8 mouse cellular contexts compared by ENCODE assay signal in genomic region chr2:145903061-145903901, GRCm38 (mm10). TPM values are rescaled to one million over a fixed set of nuclear protein-coding genes. Genes with fewer than 3 reads are reported as not detected.
DNase-seq lines count a peak whose midpoint lies in the region; ATAC-seq and TF ChIP-seq lines count a peak whose summit lies in the region.

No protein-coding gene starts in this region.

- H3K27me3 ChIP-seq in forebrain, embryonic 13.5 days, result no peaks in the 10 kb centered on the region
- H3K27me3 ChIP-seq in liver, embryonic 16.5 days (ENCODE audit: control insufficient read depth, insufficient read depth, low read depth, low read length), result no peaks in the 10 kb centered on the region
- no peaks in the 10 kb centered on the region for H3K27me3 ChIP-seq in neural tube, embryonic 12.5 days (replicated peaks)
- H3K27me3 ChIP-seq in stomach, postnatal 0 days (ENCODE audit: control insufficient read depth, insufficient read depth, low read length), result no peaks in the 10 kb centered on the region

- peaks cover 9% of the 10 kb centered on the region; the same call in 1 of the 2 replicates for H3K36me3 ChIP-seq in forebrain, embryonic 13.5 days (ENCODE audit: poor library complexity, severe bottlenecking)
- no peaks in the 10 kb centered on the region for H3K36me3 ChIP-seq in liver, embryonic 16.5 days (ENCODE audit: control insufficient read depth, insufficient read depth)
- peaks cover 6% of the 10 kb centered on the region; the same call in 1 of the 2 replicates for H3K36me3 ChIP-seq in neural tube, embryonic 12.5 days
- peaks cover 3% of the 10 kb centered on the region; the same call in 1 of the 2 replicates for H3K36me3 ChIP-seq in stomach, postnatal 0 days (ENCODE audit: control insufficient read depth, insufficient read depth, low read length)

- intact Hi-C loops in heart, postnatal 10 days (cut with DNase I), result loop anchor here (5.0 kb wide), 1 partner anchor 206 kb away; no protein-coding TSS in a partner anchor

- peak; percentile 94 for ATAC-seq in cerebellum, adult (ENCODE audit: insufficient number of reproducible peaks, low FRiP score, low TSS enrichment)
- peak; percentile 99 for ATAC-seq in forebrain, embryonic 13.5 days
- ATAC-seq in liver, embryonic 16.5 days (ENCODE audit: low read depth), result peak; percentile 97
- ATAC-seq in neural tube, embryonic 12.5 days (ENCODE audit: low FRiP score, low read depth), result peak; percentile 95
- peak; percentile 96 for ATAC-seq in stomach, postnatal 0 days (ENCODE audit: low FRiP score, low TSS enrichment)

- TF ChIP-seq EP300 in stomach, postnatal 0 days (optimal IDR thresholded peaks at IDR 0.05), result no peak

- peak overlapping the region; percentile 97 for H3K9ac ChIP-seq in forebrain, embryonic 13.5 days
- peak overlapping the region; percentile 86 for H3K9ac ChIP-seq in liver, embryonic 16.5 days (ENCODE audit: low read depth, low read length)
- peak overlapping the region; percentile 93 for H3K9ac ChIP-seq in neural tube, embryonic 12.5 days
- peak overlapping the region; percentile 91 for H3K9ac ChIP-seq in stomach, postnatal 0 days (ENCODE audit: low read length)

- H3K27ac ChIP-seq in forebrain, embryonic 13.5 days, result peak overlapping the region; percentile 80
- H3K27ac ChIP-seq in liver, embryonic 16.5 days (ENCODE audit: low read length), result peak overlapping the region; percentile 78
- no peak overlapping the region for H3K27ac ChIP-seq in neural tube, embryonic 12.5 days
- H3K27ac ChIP-seq in stomach, postnatal 0 days (replicated peaks), result peak overlapping the region; percentile 93

- peak; percentile 73 for TF ChIP-seq CTCF in stomach, postnatal 0 days (IDR thresholded peaks at IDR 0.05; ENCODE audit: low read depth)

- WGBS in forebrain, embryonic 13.5 days, result under 1% methylated on average over 66 of the region's 68 CpGs
- under 1% methylated on average over 68 of the region's 68 CpGs for WGBS in liver, embryonic 16.5 days (ENCODE audit: insufficient replicate concordance)
- under 1% methylated on average over 68 of the region's 68 CpGs for WGBS in neural tube, embryonic 12.5 days
- under 1% methylated on average over 68 of the region's 68 CpGs for WGBS in stomach, postnatal 0 days

- peaks cover 21% of the 10 kb centered on the region for H3K4me1 ChIP-seq in forebrain, embryonic 13.5 days
- peaks cover 15% of the 10 kb centered on the region for H3K4me1 ChIP-seq in liver, embryonic 16.5 days (ENCODE audit: control insufficient read depth, low read depth, low read length)
- peaks cover 18% of the 10 kb centered on the region for H3K4me1 ChIP-seq in neural tube, embryonic 12.5 days
- 0 out of 2 replicates have a peak, but pooled peaks cover 5% of the 10 kb centered on the region for H3K4me1 ChIP-seq in stomach, postnatal 0 days (replicated peaks; ENCODE audit: control insufficient read depth, insufficient read depth)

- no peaks in the 10 kb centered on the region for H3K9me3 ChIP-seq in forebrain, embryonic 13.5 days (replicated peaks)
- H3K9me3 ChIP-seq in liver, embryonic 16.5 days (replicated peaks; ENCODE audit: control insufficient read depth, low read length), result no peaks in the 10 kb centered on the region
- H3K9me3 ChIP-seq in neural tube, embryonic 12.5 days, result no peaks in the 10 kb centered on the region
- no peaks in the 10 kb centered on the region for H3K9me3 ChIP-seq in stomach, postnatal 0 days (ENCODE audit: control insufficient read depth, low read length)

- peak; percentile 93 for DNase-seq in ES-CJ7 (ENCODE audit: low read depth, low spot score)
- peak; percentile 94 to 95 for DNase-seq in heart, postnatal 10 days
- peak; percentile 93 to 95 for DNase-seq in kidney, postnatal 4 days
- DNase-seq in stomach, postnatal 0 days (ENCODE audit: low spot score), result peak; percentile 90

- H3K4me3 ChIP-seq in forebrain, embryonic 13.5 days, result peak overlapping the region; percentile 98
- H3K4me3 ChIP-seq in liver, embryonic 16.5 days (ENCODE audit: low read depth, low read length), result peak overlapping the region; percentile 88
- H3K4me3 ChIP-seq in neural tube, embryonic 12.5 days, result peak overlapping the region; percentile 97
- peak overlapping the region; percentile 98 for H3K4me3 ChIP-seq in stomach, postnatal 0 days (ENCODE audit: low read depth, low read length)

- H3K4me2 ChIP-seq in forebrain, embryonic 13.5 days, result peak overlapping the region; percentile 75
- H3K4me2 ChIP-seq in liver, embryonic 16.5 days (ENCODE audit: low read depth, low read length), result peak overlapping the region; percentile 73
- H3K4me2 ChIP-seq in neural tube, embryonic 12.5 days (replicated peaks), result peak overlapping the region; percentile 54
- peak overlapping the region; percentile 58 for H3K4me2 ChIP-seq in stomach, postnatal 0 days (replicated peaks; ENCODE audit: low read depth)

RNA-seq across cellular contexts. Expression of gene Naa20, which starts 1.4 kb away (rescaled TPM):
- polyA plus RNA-seq in forebrain, embryonic 13.5 days (2015; fragmentation: Nextera tagmentation; extraction: Ambion mirVana), result 134 TPM in 2 replicates
- 100 to 1,000 TPM; 109 to 110 TPM for total RNA-seq in heart, postnatal 10 days (2021)
- 39.7 and 43.8 TPM in 2 replicates for polyA plus RNA-seq in liver, embryonic 16.5 days (2015; fragmentation: Nextera tagmentation; extraction: Ambion mirVana)
- polyA plus RNA-seq in neural tube, embryonic 12.5 days (2016; fragmentation: Nextera tagmentation; extraction: Ambion mirVana), result 120 and 126 TPM in 2 replicates
- 119 and 134 TPM in 2 replicates for polyA plus RNA-seq in stomach, postnatal 0 days (2015; fragmentation: Nextera tagmentation; extraction: Ambion mirVana)

RNA-seq across cellular contexts. Expression of gene Cfap61, which starts 31.3 kb away (rescaled TPM):
- polyA plus RNA-seq in forebrain, embryonic 13.5 days (2015; fragmentation: Nextera tagmentation; extraction: Ambion mirVana), result 2.0 and 2.3 TPM in 2 replicates
- total RNA-seq in heart, postnatal 10 days (2021), result 1 to 10 TPM; 1.0 to 1.7 TPM
- not detected in 2 replicates for polyA plus RNA-seq in liver, embryonic 16.5 days (2015; fragmentation: Nextera tagmentation; extraction: Ambion mirVana)
- 0.82 and 1.1 TPM in 2 replicates for polyA plus RNA-seq in neural tube, embryonic 12.5 days (2016; fragmentation: Nextera tagmentation; extraction: Ambion mirVana)
- polyA plus RNA-seq in stomach, postnatal 0 days (2015; fragmentation: Nextera tagmentation; extraction: Ambion mirVana), result 0.16 and 0.77 TPM in 2 replicates

RNA-seq across cellular contexts. Expression of gene Crnkl1, which starts 31.5 kb away (rescaled TPM):
- polyA plus RNA-seq in forebrain, embryonic 13.5 days (2015; fragmentation: Nextera tagmentation; extraction: Ambion mirVana), result 35.0 and 35.5 TPM in 2 replicates
- 10 to 100 TPM; 18.3 to 21.0 TPM for total RNA-seq in heart, postnatal 10 days (2021)
- 12.6 and 13.9 TPM in 2 replicates for polyA plus RNA-seq in liver, embryonic 16.5 days (2015; fragmentation: Nextera tagmentation; extraction: Ambion mirVana)
- 38.0 and 41.0 TPM in 2 replicates for polyA plus RNA-seq in neural tube, embryonic 12.5 days (2016; fragmentation: Nextera tagmentation; extraction: Ambion mirVana)
- polyA plus RNA-seq in stomach, postnatal 0 days (2015; fragmentation: Nextera tagmentation; extraction: Ambion mirVana), result 13.4 and 15.2 TPM in 2 replicates
